Mouse (Mus musculus) liver, embryonic 11.5 days (tissue): Measurements from ENCODE around the gene Tigd3. TPM values are rescaled to one million over a fixed set of nuclear protein-coding genes. Genes with fewer than 3 reads are reported as not detected.

Source experiments
- ATAC-seq: fragments of 200-750 bp; cut with Nextera tagmentation; replicated peaks from 2 replicates; pipeline ENCODE4 v1.8.0; 2017; ENCODE audit warnings: moderate number of reproducible peaks, mild to moderate bottlenecking, moderate TSS enrichment, moderate library complexity; ENCODE audit not compliant: low FRiP score
- DNase-seq: peaks from one replicate; pipeline ENCODE4 v3.0.0-alpha.2; 2017; ENCODE audit warnings: low spot score
- H3K27ac ChIP-seq: fragments of 300-500 bp; sonication (generic); 2 replicates; pipeline ENCODE4 v1.5.1; 2014; ENCODE audit warnings: mild to moderate bottlenecking, low read depth, low read length, control low read depth
- H3K27me3 ChIP-seq: fragments of 300-500 bp; sonication (generic); replicated peaks from 2 replicates; pipeline ENCODE4 v1.6.1; 2014; ENCODE audit warnings: low read length, mixed read lengths; ENCODE audit not compliant: control insufficient read depth, insufficient read depth
- H3K36me3 ChIP-seq: fragments of 300-500 bp; sonication (generic); 2 replicates; pipeline ENCODE4 v1.6.1; 2014; ENCODE audit warnings: mild to moderate bottlenecking, low read length, moderate library complexity, mixed read lengths; ENCODE audit not compliant: control insufficient read depth, insufficient read depth
- H3K4me1 ChIP-seq: fragments of 300-500 bp; sonication (generic); replicated peaks from 2 replicates; pipeline ENCODE4 v1.6.1; 2014; ENCODE audit warnings: low read length, mixed read lengths; ENCODE audit not compliant: control insufficient read depth, insufficient read depth
- H3K4me2 ChIP-seq: fragments of 300-500 bp; sonication (generic); 2 replicates; pipeline ENCODE4 v1.6.1; 2014; ENCODE audit warnings: mild to moderate bottlenecking, control low read depth, moderate library complexity
- H3K4me3 ChIP-seq: fragments of 300-500 bp; sonication (generic); 2 replicates; pipeline ENCODE4 v1.5.1; 2014; ENCODE audit warnings: low read depth, low read length, control low read depth
- H3K9ac ChIP-seq: fragments of 300-500 bp; sonication (generic); 2 replicates; pipeline ENCODE4 v1.6.1; 2014; ENCODE audit warnings: low read depth, low read length, control low read depth
- H3K9me3 ChIP-seq: fragments of 300-500 bp; sonication (generic); 2 replicates; pipeline ENCODE4 v1.6.1; 2016; ENCODE audit warnings: low read length, inconsistent platforms, mixed read lengths; ENCODE audit not compliant: control insufficient read depth
- WGBS: fragments of 180-500 bp; shearing (Covaris S2); extraction: QIAGEN DNeasy Blood & Tissue Kit; methylation state at CpG from one replicate; pipeline ENCODE4 v1.1.7; 2014; 5-methylcytosine and 5-hydroxymethylcytosine counted together
- polyA plus RNA-seq: library from polyadenylated mRNA; unstranded; fragments of >200 nt; fragmentation: Nextera tagmentation; extraction: Ambion mirVana; gene quantifications from 2 replicates; pipeline ENCODE4 v1.2.1, GENCODE M21; 2014

Tigd3 gene
- polyA plus RNA-seq, 1 experiment from 2014 or later, result 3.9 TPM

DNA sequence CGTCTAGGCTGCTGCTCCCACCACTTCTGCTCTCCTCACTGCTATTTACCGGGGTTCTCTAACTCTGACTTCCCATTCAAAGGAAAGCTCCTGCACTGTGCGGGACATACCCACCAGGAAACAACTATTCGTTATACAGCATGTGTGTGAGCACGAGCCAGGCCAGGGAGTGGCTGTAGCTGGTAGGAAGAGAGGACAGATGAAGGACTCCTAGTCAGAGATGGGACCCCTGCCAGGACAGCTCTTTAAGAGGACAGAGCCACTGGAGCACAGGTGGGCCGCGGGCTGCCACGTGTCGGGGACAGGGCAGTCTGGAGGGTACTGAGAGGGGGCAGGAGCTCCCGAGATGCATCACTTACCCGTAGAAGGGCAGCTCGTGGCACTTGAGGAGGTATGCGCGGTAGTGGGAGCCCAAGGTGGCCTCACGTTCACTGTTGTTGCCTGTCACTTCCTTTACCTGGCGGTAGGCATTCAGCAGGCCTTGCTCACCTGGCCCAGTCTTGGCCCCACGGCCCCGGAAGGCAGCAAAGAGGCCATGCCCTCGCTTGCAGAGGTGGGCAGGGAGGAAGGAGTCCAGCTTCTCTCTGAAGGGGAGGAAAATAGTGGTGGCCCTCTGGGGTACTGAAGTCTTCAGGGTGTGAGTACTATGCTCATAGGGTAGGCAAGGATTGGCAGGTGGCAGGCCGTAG lies 29.1 kb downstream of the Tigd3 start:
- ATAC-seq, result no peak
- no peaks in the 10 kb centered on the region for H3K4me1 ChIP-seq
- no peak for DNase-seq
- no peak overlapping the region for H3K4me2 ChIP-seq
- H3K9me3 ChIP-seq, result no peaks in the 10 kb centered on the region
- 92% methylated on average over 20 of the region's 20 CpGs for WGBS
- H3K36me3 ChIP-seq, result peaks cover 50% of the 10 kb centered on the region
- no peak overlapping the region for H3K27ac ChIP-seq
- H3K27me3 ChIP-seq, result no peaks in the 10 kb centered on the region
- no peak overlapping the region for H3K4me3 ChIP-seq
- no peak overlapping the region for H3K9ac ChIP-seq

DNA sequence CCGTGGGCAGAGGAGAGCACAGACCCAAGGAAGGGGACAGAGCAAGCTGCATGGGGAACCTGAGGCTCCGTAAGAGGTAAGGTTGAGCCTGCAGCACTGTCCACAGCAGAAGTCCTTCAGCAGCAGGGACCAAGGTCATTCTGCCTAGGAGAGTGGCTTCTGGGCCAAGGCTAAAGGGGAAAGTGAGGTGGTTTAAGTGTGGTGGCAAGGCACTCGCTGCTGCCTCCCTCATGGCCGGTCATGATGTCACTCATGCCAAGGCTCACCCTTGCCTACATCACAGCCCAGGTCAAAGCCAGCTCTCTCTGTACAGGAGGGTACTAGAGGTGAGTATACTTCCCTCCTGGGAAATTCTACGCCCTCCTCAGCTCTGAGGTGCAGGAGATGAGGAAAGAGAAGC lies 30.2 kb downstream of the Tigd3 start:
- ATAC-seq (no peak), DNase-seq (no peak)
- Histone ChIP-seq H3K36me3 (peaks cover 48% of the 10 kb centered on the region), H3K9me3 (no peaks in the 10 kb centered on the region), H3K9ac (no peak overlapping the region), H3K27me3 (no peaks in the 10 kb centered on the region), H3K4me2 (no peak overlapping the region), H3K4me1 (no peaks in the 10 kb centered on the region), H3K4me3 (no peak overlapping the region), H3K27ac (no peak overlapping the region)
- WGBS, result 95% methylated on average over 5 of the region's 5 CpGs

DNA sequence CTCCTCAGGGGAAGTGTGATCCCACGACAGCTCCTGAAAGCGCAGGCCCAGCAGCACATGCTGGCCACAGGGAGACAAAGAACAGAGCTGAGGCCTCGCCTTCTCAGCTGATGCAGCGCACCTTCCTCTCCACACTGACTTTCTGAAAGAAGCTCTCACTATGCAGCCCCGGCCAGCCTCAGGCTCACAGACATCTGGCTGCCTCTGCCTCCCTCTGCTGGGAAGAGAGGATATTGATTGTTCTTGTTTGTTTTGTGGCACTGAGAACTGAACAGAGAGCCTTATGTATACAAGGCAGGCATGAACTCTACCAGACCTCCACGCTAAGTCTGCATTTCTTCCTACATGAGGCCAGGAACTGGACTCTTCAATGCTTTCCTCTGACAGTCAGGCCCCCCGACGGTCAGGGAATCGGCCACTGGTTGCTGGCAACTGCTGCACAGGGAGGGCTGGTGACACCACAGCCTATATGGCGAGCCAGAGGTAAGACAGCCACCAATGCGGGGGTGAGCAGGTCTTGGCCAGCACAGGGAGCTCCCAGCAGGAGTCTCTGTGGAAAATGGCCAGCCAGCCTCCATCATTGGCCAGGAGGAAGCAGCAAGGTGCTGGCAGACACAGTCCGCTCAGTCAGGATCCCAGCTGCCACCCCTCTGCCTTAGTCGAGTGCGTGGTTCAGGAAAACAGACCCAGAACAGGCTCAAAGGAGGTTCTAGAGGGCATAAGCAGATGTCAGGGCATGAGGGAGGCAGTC lies 31.4 kb downstream of the Tigd3 start:
- no peak overlapping the region for H3K27ac ChIP-seq
- peaks cover 53% of the 10 kb centered on the region for H3K36me3 ChIP-seq
- H3K4me3 ChIP-seq, result no peak overlapping the region
- H3K9me3 ChIP-seq, result no peaks in the 10 kb centered on the region
- 96% methylated on average over 14 of the region's 14 CpGs for WGBS
- H3K27me3 ChIP-seq, result no peaks in the 10 kb centered on the region
- no peak for DNase-seq
- ATAC-seq, result no peak
- no peaks in the 10 kb centered on the region for H3K4me1 ChIP-seq
- no peak overlapping the region for H3K9ac ChIP-seq
- no peak overlapping the region for H3K4me2 ChIP-seq

DNA sequence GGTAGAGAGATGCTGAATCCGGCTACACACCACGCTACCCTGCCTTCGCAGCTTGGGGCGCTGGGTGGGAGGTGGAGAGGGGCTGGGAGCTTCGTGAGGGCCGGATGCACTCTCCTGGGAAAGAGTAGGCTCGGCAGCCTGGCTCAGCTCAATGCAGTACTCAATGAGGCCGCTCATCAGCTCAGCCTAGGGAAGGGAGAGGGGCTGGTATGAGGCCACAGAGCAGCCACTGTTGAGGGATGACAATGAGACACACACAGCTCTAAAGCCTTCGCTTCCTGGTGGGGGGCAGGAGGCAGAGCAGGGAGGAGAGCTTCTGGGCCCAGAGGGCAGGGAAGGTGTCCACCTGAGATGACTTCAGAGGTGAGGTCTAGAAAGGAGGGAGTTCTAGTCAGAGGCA lies 37.3 kb downstream of the Tigd3 start:
- Histone ChIP-seq H3K27me3 (no peaks in the 10 kb centered on the region), H3K27ac (no peak overlapping the region), H3K9ac (no peak overlapping the region), H3K9me3 (no peaks in the 10 kb centered on the region), H3K36me3 (peaks cover 42% of the 10 kb centered on the region), H3K4me2 (no peak overlapping the region), H3K4me3 (no peak overlapping the region), H3K4me1 (peaks cover 10% of the 10 kb centered on the region; the same call in 1 of the 2 replicates)
- ATAC-seq, result no peak
- 88% methylated on average over 9 of the region's 9 CpGs for WGBS
- DNase-seq, result no peak

DNA sequence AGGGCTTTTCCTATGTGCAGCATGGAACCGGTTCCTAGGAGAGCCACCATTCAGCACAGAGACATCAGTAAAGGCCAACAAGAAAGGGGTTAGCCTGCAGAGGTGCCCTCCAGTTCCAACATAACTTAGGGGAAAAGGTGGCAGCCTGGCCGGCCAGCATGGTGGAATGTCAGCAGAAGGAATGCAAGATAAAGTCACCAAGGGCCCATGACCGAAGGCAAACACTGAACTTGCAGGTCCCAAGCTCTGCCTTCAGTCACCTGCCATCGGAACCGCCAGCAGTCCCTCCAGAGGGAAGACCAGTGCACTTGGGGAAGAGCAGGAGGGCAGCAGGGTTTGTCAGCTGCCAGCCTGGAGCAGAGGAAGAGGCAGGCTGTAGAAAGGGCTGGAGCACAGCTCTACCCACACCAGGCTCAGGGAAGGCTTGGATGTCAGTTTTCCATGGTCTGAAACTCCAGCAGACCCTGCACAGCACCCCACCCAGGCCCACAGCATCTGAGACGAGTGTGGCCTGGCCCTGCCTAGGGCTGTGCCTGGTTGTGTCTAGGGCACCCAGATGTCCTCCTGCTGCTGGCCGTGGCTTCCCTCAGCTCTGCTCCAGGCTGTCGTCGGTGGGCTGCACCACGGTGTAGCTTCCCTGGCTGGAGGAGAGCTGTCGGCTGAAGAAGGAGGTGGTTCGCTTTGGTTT lies 41.8 kb downstream of the Tigd3 start:
- Histone ChIP-seq H3K9ac (no peak overlapping the region), H3K27ac (peak overlapping the region; percentile 38; the same call in 1 of the 2 replicates), H3K9me3 (no peaks in the 10 kb centered on the region), H3K27me3 (no peaks in the 10 kb centered on the region), H3K4me1 (peaks cover 47% of the 10 kb centered on the region), H3K36me3 (peaks cover 21% of the 10 kb centered on the region; the same call in 1 of the 2 replicates), H3K4me3 (no peak overlapping the region), H3K4me2 (no peak overlapping the region; the same call in 1 of the 2 replicates)
- WGBS, result 75% methylated on average over 12 of the region's 12 CpGs
- ATAC-seq (no peak), DNase-seq (no peak)

DNA sequence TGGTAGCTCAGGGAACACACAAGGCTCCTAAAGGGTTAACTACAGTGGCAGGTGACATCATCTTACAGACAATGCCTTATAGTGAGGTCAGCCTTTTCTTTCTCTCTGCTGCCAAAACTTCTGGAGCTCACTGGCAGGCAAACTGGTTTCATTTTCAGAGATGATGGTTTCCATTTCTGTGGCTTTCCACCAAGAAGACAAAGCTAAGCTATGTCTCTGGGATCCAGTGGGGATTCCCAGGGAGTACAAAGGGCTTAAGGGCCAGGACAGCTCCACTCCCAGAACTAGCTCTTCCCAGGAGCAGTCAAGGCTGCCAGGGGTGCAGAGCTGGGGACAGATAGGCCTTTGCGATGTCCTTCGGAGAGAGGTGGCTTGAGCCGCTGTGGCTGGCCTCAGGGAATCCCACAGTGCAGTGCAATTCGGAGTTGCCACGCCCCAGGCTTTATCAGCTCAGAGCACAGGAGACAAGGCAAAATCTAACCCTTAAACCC lies 42.4 kb downstream of the Tigd3 start:
- Histone ChIP-seq H3K4me3 (no peak overlapping the region), H3K9me3 (no peaks in the 10 kb centered on the region), H3K4me2 (peak overlapping the region; percentile 43), H3K27ac (no peak overlapping the region; the same call in 1 of the 2 replicates), H3K9ac (0 out of 2 replicates have a peak overlapping the region, but pooled peaks have one; percentile 1), H3K4me1 (peaks cover 53% of the 10 kb centered on the region), H3K36me3 (peaks cover 20% of the 10 kb centered on the region; the same call in 1 of the 2 replicates), H3K27me3 (no peaks in the 10 kb centered on the region)
- 42% methylated on average over 5 of the region's 5 CpGs for WGBS
- ATAC-seq (no peak), DNase-seq (no peak)

DNA sequence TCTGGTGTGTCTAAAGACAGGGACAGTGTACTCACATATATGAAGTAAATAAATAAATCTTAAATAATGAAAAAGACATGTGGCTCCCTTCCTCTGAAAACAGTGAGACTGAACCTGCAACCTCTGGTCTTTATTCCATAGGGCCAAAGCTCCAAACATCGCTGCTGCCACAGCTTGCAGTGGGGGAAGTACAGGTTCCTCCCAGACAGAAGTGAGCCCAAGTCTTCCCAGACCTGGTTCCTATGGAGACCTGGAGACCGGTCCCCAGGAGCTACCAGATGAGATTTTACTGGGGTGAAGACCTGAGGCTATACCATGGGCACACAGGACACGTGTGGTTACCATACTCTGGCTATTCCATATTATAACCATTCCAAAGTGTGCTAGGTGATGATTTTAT lies 43.1 kb downstream of the Tigd3 start:
- Histone ChIP-seq H3K9ac (no peak overlapping the region), H3K27ac (no peak overlapping the region), H3K9me3 (no peaks in the 10 kb centered on the region), H3K27me3 (no peaks in the 10 kb centered on the region), H3K4me3 (no peak overlapping the region), H3K4me2 (no peak overlapping the region), H3K4me1 (peaks cover 57% of the 10 kb centered on the region), H3K36me3 (peaks cover 14% of the 10 kb centered on the region; the same call in 1 of the 2 replicates)
- DNase-seq (no peak), ATAC-seq (no peak)
- WGBS, result 87% methylated on average over 3 of the region's 3 CpGs

DNA sequence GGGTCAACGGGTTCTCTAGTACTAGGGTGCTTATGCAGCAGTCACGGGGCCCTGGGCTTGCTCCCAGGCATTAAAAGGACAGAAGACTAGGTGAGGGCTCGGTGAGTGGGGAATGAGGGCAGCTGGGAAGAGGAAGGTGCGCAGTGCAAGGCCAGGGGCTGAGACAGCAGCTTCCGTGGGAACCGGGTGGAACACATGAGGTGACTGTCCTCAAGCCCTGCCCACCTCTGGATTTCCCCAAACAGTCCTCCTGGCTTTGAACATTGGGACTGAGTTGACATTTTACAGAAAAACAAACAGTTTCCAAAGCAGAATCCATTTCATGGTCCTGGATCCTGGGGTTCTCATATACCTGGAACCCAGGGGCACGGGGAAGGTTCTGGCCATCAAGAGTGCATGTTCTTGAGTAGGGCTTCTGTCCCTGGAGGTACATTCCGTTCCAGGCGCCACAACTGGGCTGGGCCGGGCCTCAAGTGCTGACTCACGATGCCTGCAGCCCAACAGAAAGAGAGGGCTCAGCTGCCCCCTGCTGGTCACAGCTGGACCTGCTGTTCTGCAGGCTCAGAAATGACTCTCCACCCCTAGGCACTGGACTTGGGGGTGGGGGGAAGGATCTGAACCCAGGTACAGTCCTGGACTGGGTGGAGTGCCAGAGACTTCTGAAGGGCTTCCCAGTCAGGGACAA lies 44.0 kb downstream of the Tigd3 start:
- H3K27me3 ChIP-seq, result no peaks in the 10 kb centered on the region
- peaks cover 61% of the 10 kb centered on the region for H3K4me1 ChIP-seq
- peak; percentile 44 for ATAC-seq
- WGBS, result 20% methylated on average over 11 of the region's 11 CpGs
- peaks cover 7% of the 10 kb centered on the region; the same call in 1 of the 2 replicates for H3K36me3 ChIP-seq
- no peaks in the 10 kb centered on the region for H3K9me3 ChIP-seq
- H3K4me2 ChIP-seq, result peak overlapping the region; percentile 78
- peak overlapping the region; percentile 80 for H3K27ac ChIP-seq
- peak overlapping the region; percentile 52 for H3K9ac ChIP-seq
- H3K4me3 ChIP-seq, result no peak overlapping the region
- peak; percentile 87 for DNase-seq
